In the genomic region with DNA sequence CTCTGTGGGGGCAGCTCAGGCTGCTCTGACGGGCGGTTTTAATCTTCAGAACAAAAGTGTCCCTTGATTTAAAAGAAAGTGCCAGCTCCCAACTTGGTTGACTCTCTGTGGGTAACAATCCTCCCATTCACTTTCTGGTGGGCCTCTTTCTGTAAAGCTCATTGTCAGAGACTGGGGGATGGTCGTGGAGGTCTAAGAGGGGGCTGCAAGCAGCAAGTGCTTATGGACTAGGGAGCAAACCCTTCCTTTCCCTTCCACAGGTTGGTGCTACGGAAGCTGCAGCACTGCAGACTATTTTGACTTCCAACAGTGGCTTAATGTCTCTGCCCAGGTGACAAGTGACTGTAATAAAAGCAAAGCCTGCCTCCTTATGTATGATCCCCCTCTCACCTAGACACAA, we compare ENCODE assay signal across 26 mouse cellular contexts. TPM values are rescaled to one million over a fixed set of nuclear protein-coding genes. Genes with fewer than 3 reads are reported as not detected.
DNase-seq lines count a peak whose midpoint lies in the region; ATAC-seq and TF ChIP-seq lines count a peak whose summit lies in the region.
"Had no signal": no experiment of that assay in that cellular context is flagged by ENCODE, and none has a peak within 500 bp of the region (broad histone marks: within the 10 kb centered on the region; RNA-seq: fewer than 3 reads in every experiment).

No protein-coding gene starts in this region.

- ATAC-seq in hindbrain, postnatal 0 days = no peak
- peak; percentile 57; the same call in 1 of the 2 replicates for ATAC-seq in midbrain, embryonic 11.5 days (ENCODE audit: low FRiP score)
- ATAC-seq in midbrain, embryonic 14.5 days (ENCODE audit: low FRiP score, low TSS enrichment) = no peak
- ATAC-seq: CD4-positive, CD25-positive, alpha-beta regulatory T cell, adult 4 months; forebrain, embryonic 16.5 days had no signal

- no peaks in the 10 kb centered on the region for H3K36me3 ChIP-seq in hindbrain, embryonic 10.5 days
- no peaks in the 10 kb centered on the region for H3K36me3 ChIP-seq in hindbrain, postnatal 0 days (ENCODE audit: insufficient read depth, low read length)
- no peaks in the 10 kb centered on the region for H3K36me3 ChIP-seq in midbrain, embryonic 11.5 days (ENCODE audit: control insufficient read depth, insufficient read depth, low read length)
- H3K36me3 ChIP-seq in midbrain, embryonic 14.5 days (ENCODE audit: control insufficient read depth, insufficient read depth, low read length) = no peaks in the 10 kb centered on the region
- no peaks in the 10 kb centered on the region for H3K36me3 ChIP-seq in embryonic facial prominence, embryonic 10.5 days (replicated peaks)
- no peaks in the 10 kb centered on the region for H3K36me3 ChIP-seq in limb, embryonic 10.5 days
- H3K36me3 ChIP-seq: embryonic facial prominence, embryonic 12.5 days; embryonic facial prominence, embryonic 15.5 days; forebrain, embryonic 12.5 days; heart, embryonic 10.5 days; heart, embryonic 13.5 days; hindbrain, embryonic 12.5 days; hindbrain, embryonic 15.5 days had no signal

- peaks cover 50% of the 10 kb centered on the region for H3K4me1 ChIP-seq in hindbrain, embryonic 10.5 days (replicated peaks)
- no peaks in the 10 kb centered on the region for H3K4me1 ChIP-seq in hindbrain, postnatal 0 days (ENCODE audit: insufficient read depth, low read length)
- peaks cover 8% of the 10 kb centered on the region for H3K4me1 ChIP-seq in midbrain, embryonic 11.5 days (ENCODE audit: control insufficient read depth, insufficient read depth, low read length)
- H3K4me1 ChIP-seq in midbrain, embryonic 14.5 days (ENCODE audit: control insufficient read depth, insufficient read depth, low read length) = peaks cover 11% of the 10 kb centered on the region
- peaks cover 60% of the 10 kb centered on the region for H3K4me1 ChIP-seq in embryonic facial prominence, embryonic 10.5 days
- peaks cover 55% of the 10 kb centered on the region for H3K4me1 ChIP-seq in limb, embryonic 10.5 days
- H3K4me1 ChIP-seq: heart, embryonic 13.5 days; hindbrain, embryonic 15.5 days had no signal

- DNase-seq in hindbrain, embryonic 10.5 days (ENCODE audit: low spot score) = no peak
- DNase-seq in hindbrain, postnatal 0 days (ENCODE audit: low spot score) = no peak
- DNase-seq in midbrain, embryonic 11.5 days (ENCODE audit: low spot score, missing footprints) = peak; percentile 83
- no peak for DNase-seq in midbrain, embryonic 14.5 days
- DNase-seq in embryonic facial prominence, embryonic 10.5 days (ENCODE audit: low spot score) = no peak
- DNase-seq in limb, embryonic 10.5 days (ENCODE audit: low spot score) = no peak
- DNase-seq: adrenal gland, adult 2 months; adrenal gland, postnatal 14 days; cerebellum, adult 11 months; cerebellum, adult 2 months; cerebellum, adult 9-11 months; cerebellum, postnatal 25 days; gastrocnemius, postnatal 10 days; gastrocnemius, postnatal 36 days; heart, adult 2 months; heart, postnatal 14 days; heart, postnatal 4 days had no signal

- H3K4me3 ChIP-seq in hindbrain, embryonic 10.5 days = no peak overlapping the region
- no peak overlapping the region for H3K4me3 ChIP-seq in hindbrain, postnatal 0 days (ENCODE audit: low read length)
- H3K4me3 ChIP-seq in midbrain, embryonic 11.5 days (ENCODE audit: low read depth, low read length) = no peak overlapping the region
- H3K4me3 ChIP-seq in midbrain, embryonic 14.5 days (replicated peaks; ENCODE audit: low read depth, low read length) = no peak overlapping the region
- no peak overlapping the region for H3K4me3 ChIP-seq in embryonic facial prominence, embryonic 10.5 days
- no peak overlapping the region for H3K4me3 ChIP-seq in limb, embryonic 10.5 days
- H3K4me3 ChIP-seq: embryonic facial prominence, embryonic 12.5 days; embryonic facial prominence, embryonic 15.5 days; forebrain, embryonic 12.5 days; heart, adult 2 months; heart, embryonic 10.5 days; heart, embryonic 13.5 days; hindbrain, embryonic 12.5 days; hindbrain, embryonic 15.5 days had no signal

- 24% methylated on average over 4 of the region's 4 CpGs for WGBS in hindbrain, embryonic 10.5 days
- 42% methylated on average over 4 of the region's 4 CpGs for WGBS in hindbrain, postnatal 0 days
- WGBS in midbrain, embryonic 11.5 days = 21% methylated on average over 4 of the region's 4 CpGs
- 17% methylated on average over 4 of the region's 4 CpGs for WGBS in midbrain, embryonic 14.5 days
- 32% methylated on average over 4 of the region's 4 CpGs for WGBS in embryonic facial prominence, embryonic 10.5 days
- 68% methylated on average over 4 of the region's 4 CpGs for WGBS in limb, embryonic 10.5 days

- H3K27me3 ChIP-seq in hindbrain, embryonic 10.5 days (ENCODE audit: insufficient read depth, poor library complexity, severe bottlenecking) = 0 out of 2 replicates have a peak, but pooled peaks cover 11% of the 10 kb centered on the region
- H3K27me3 ChIP-seq in hindbrain, postnatal 0 days (ENCODE audit: insufficient read depth, low read length) = no peaks in the 10 kb centered on the region
- no peaks in the 10 kb centered on the region for H3K27me3 ChIP-seq in midbrain, embryonic 11.5 days (ENCODE audit: control insufficient read depth, insufficient read depth, low read length)
- H3K27me3 ChIP-seq in midbrain, embryonic 14.5 days (ENCODE audit: control insufficient read depth, insufficient read depth, low read length) = no peaks in the 10 kb centered on the region
- H3K27me3 ChIP-seq in embryonic facial prominence, embryonic 10.5 days (replicated peaks; ENCODE audit: low read depth, poor library complexity, severe bottlenecking) = no peaks in the 10 kb centered on the region
- H3K27me3 ChIP-seq in limb, embryonic 10.5 days (ENCODE audit: low read depth, poor library complexity, severe bottlenecking) = no peaks in the 10 kb centered on the region
- H3K27me3 ChIP-seq: embryonic facial prominence, embryonic 12.5 days; embryonic facial prominence, embryonic 15.5 days; forebrain, embryonic 12.5 days; heart, embryonic 13.5 days; hindbrain, embryonic 12.5 days; hindbrain, embryonic 15.5 days had no signal

- H3K27ac ChIP-seq in hindbrain, embryonic 10.5 days = peak overlapping the region; percentile 59
- no peak overlapping the region for H3K27ac ChIP-seq in hindbrain, postnatal 0 days
- no peak overlapping the region; the same call in 1 of the 2 replicates for H3K27ac ChIP-seq in midbrain, embryonic 11.5 days (ENCODE audit: low read depth, low read length)
- H3K27ac ChIP-seq in midbrain, embryonic 14.5 days (replicated peaks; ENCODE audit: low read depth, low read length) = no peak overlapping the region
- peak overlapping the region; percentile 77 for H3K27ac ChIP-seq in embryonic facial prominence, embryonic 10.5 days (replicated peaks)
- H3K27ac ChIP-seq in limb, embryonic 10.5 days = peak overlapping the region; percentile 64
- H3K27ac ChIP-seq: embryonic facial prominence, embryonic 12.5 days; embryonic facial prominence, embryonic 15.5 days; forebrain, embryonic 12.5 days; heart, adult 2 months; heart, embryonic 10.5 days; heart, embryonic 13.5 days; hindbrain, embryonic 12.5 days; hindbrain, embryonic 15.5 days had no signal

- no peaks in the 10 kb centered on the region for H3K9me3 ChIP-seq in hindbrain, embryonic 10.5 days
- H3K9me3 ChIP-seq in hindbrain, postnatal 0 days (ENCODE audit: low read length) = no peaks in the 10 kb centered on the region
- no peaks in the 10 kb centered on the region for H3K9me3 ChIP-seq in midbrain, embryonic 11.5 days (ENCODE audit: control insufficient read depth, low read length)
- H3K9me3 ChIP-seq in midbrain, embryonic 14.5 days (ENCODE audit: control insufficient read depth, low read length) = no peaks in the 10 kb centered on the region
- peaks cover 4% of the 10 kb centered on the region; the same call in 1 of the 2 replicates for H3K9me3 ChIP-seq in embryonic facial prominence, embryonic 10.5 days
- no peaks in the 10 kb centered on the region for H3K9me3 ChIP-seq in limb, embryonic 10.5 days (replicated peaks)
- H3K9me3 ChIP-seq: embryonic facial prominence, embryonic 12.5 days; embryonic facial prominence, embryonic 15.5 days; forebrain, embryonic 12.5 days; heart, embryonic 10.5 days; heart, embryonic 13.5 days; hindbrain, embryonic 12.5 days; hindbrain, embryonic 15.5 days had no signal

- no peak overlapping the region for H3K4me2 ChIP-seq in hindbrain, postnatal 0 days (ENCODE audit: low read depth, low read length)
- H3K4me2 ChIP-seq in midbrain, embryonic 11.5 days = no peak overlapping the region
- no peak overlapping the region for H3K4me2 ChIP-seq in midbrain, embryonic 14.5 days (ENCODE audit: low read length)
- H3K4me2 ChIP-seq: embryonic facial prominence, embryonic 12.5 days; embryonic facial prominence, embryonic 15.5 days; forebrain, embryonic 12.5 days; heart, embryonic 13.5 days; hindbrain, embryonic 12.5 days; hindbrain, embryonic 15.5 days had no signal

- no peak for TF ChIP-seq CTCF in hindbrain, postnatal 0 days (IDR thresholded peaks at IDR 0.05; ENCODE audit: low read depth)

- H3K9ac ChIP-seq in hindbrain, postnatal 0 days (replicated peaks; ENCODE audit: low read length) = no peak overlapping the region
- no peak overlapping the region for H3K9ac ChIP-seq in midbrain, embryonic 11.5 days (ENCODE audit: low read length)
- no peak overlapping the region for H3K9ac ChIP-seq in midbrain, embryonic 14.5 days (replicated peaks; ENCODE audit: low read length)
- H3K9ac ChIP-seq: embryonic facial prominence, embryonic 12.5 days; embryonic facial prominence, embryonic 15.5 days; forebrain, embryonic 12.5 days; heart, embryonic 13.5 days; hindbrain, embryonic 12.5 days; hindbrain, embryonic 15.5 days had no signal

RNA-seq across cellular contexts. Expression of gene Ubl3, which starts 41.0 kb away (rescaled TPM):
- polyA plus RNA-seq in hindbrain, embryonic 10.5 days (2016; fragmentation: Nextera tagmentation; extraction: Ambion mirVana) = 60.8 and 71.8 TPM in 2 replicates
- 155 and 157 TPM in 2 replicates for total RNA-seq in hindbrain, postnatal 0 days (2014; rRNA removed)
- 108 and 115 TPM in 2 replicates for polyA plus RNA-seq in hindbrain, postnatal 0 days (2015; fragmentation: Nextera tagmentation; extraction: Ambion mirVana)
- polyA plus RNA-seq in midbrain, embryonic 11.5 days (2014; fragmentation: Nextera tagmentation; extraction: Ambion mirVana) = 64.5 and 66.9 TPM in 2 replicates
- 75.7 and 87.9 TPM in 2 replicates for polyA plus RNA-seq in midbrain, embryonic 14.5 days (2014; fragmentation: Nextera tagmentation; extraction: Ambion mirVana)
- polyA plus RNA-seq in embryonic facial prominence, embryonic 10.5 days (2016; fragmentation: Nextera tagmentation; extraction: Ambion mirVana) = 55.4 and 56.3 TPM in 2 replicates
- polyA plus RNA-seq in limb, embryonic 10.5 days (2016; fragmentation: Nextera tagmentation; extraction: Ambion mirVana) = 39.8 and 41.4 TPM in 2 replicates

Comparison
In these comparisons a context has a peak if more than half of its experiments do, and no peak if none do; other contexts are left out.
1. H3K27ac ChIP-seq: peak in hindbrain, embryonic 10.5 days (single experiment), embryonic facial prominence, embryonic 10.5 days (single experiment) and limb, embryonic 10.5 days (single experiment); none in hindbrain, postnatal 0 days (single experiment), midbrain, embryonic 11.5 days (single experiment) and midbrain, embryonic 14.5 days (single experiment).